Mouse (Mus musculus): ENCODE data around the gene Riox2. TPM values are rescaled to one million over a fixed set of nuclear protein-coding genes. Genes with fewer than 3 reads are reported as not detected.

The Riox2 gene
- total RNA-seq, 2 experiments from 2014 or later, result 42.7 to 73.2 TPM

- no peak for ATAC-seq (replicated peaks; ENCODE audit: low FRiP score, low TSS enrichment, poor library complexity, severe bottlenecking)
Measured at GRCm38 (mm10) chr16:59515169-59515568, 43.6 kb downstream of the Riox2 start.

GRCm38 (mm10) chr16:59516965-59517364 is 45.4 kb downstream of the Riox2 start:
- ATAC-seq (replicated peaks; ENCODE audit: low FRiP score, low TSS enrichment, poor library complexity, severe bottlenecking), result no peak

- peak; percentile 59 for ATAC-seq (replicated peaks; ENCODE audit: low FRiP score, low TSS enrichment, poor library complexity, severe bottlenecking)
Measured at GRCm38 (mm10) chr16:59517447-59518219, 46.1 kb downstream of the Riox2 start.

GRCm38 (mm10) chr16:59521752-59522423 is 50.3 kb downstream of the Riox2 start:
- ATAC-seq (replicated peaks; ENCODE audit: low FRiP score, low TSS enrichment, poor library complexity, severe bottlenecking), result no peak

GRCm38 (mm10) chr16:59526939-59527338 is 55.4 kb downstream of the Riox2 start:
- ATAC-seq (replicated peaks; ENCODE audit: low FRiP score, low TSS enrichment, poor library complexity, severe bottlenecking), result no peak

GRCm38 (mm10) chr16:59529570-59529969 is 58.0 kb downstream of the Riox2 start:
- no peak for ATAC-seq (replicated peaks; ENCODE audit: low FRiP score, low TSS enrichment, poor library complexity, severe bottlenecking)

GRCm38 (mm10) chr16:59531243-59531642 is 59.7 kb downstream of the Riox2 start:
- no peak for ATAC-seq (replicated peaks; ENCODE audit: low FRiP score, low TSS enrichment, poor library complexity, severe bottlenecking)

GRCm38 (mm10) chr16:59532561-59532960 is 61.0 kb downstream of the Riox2 start:
- ATAC-seq (replicated peaks; ENCODE audit: low FRiP score, low TSS enrichment, poor library complexity, severe bottlenecking), result peak; percentile 63

- ATAC-seq (replicated peaks; ENCODE audit: low FRiP score, low TSS enrichment, poor library complexity, severe bottlenecking), result no peak
Measured at GRCm38 (mm10) chr16:59534349-59534748, 62.8 kb downstream of the Riox2 start.

- ATAC-seq (replicated peaks; ENCODE audit: low FRiP score, low TSS enrichment, poor library complexity, severe bottlenecking), result no peak
Measured at GRCm38 (mm10) chr16:59535673-59536072, 64.1 kb downstream of the Riox2 start.

- ATAC-seq (replicated peaks; ENCODE audit: low FRiP score, low TSS enrichment, poor library complexity, severe bottlenecking), result no peak
Measured at GRCm38 (mm10) chr16:59540944-59541343, 69.4 kb downstream of the Riox2 start.

- ATAC-seq (replicated peaks; ENCODE audit: low FRiP score, low TSS enrichment, poor library complexity, severe bottlenecking), result no peak
Measured at GRCm38 (mm10) chr16:59541382-59541781, 69.8 kb downstream of the Riox2 start.

Other genes starting within 250 kb of the Riox2 start
- not detected in 2 replicates for gene Olfr201, start 199.1 kb upstream of the Riox2 start, total RNA-seq (2014; fragmentation: Nextera tagmentation)
- gene Olfr201, start 199.1 kb upstream of the Riox2 start, total RNA-seq (2017), result not detected in 2 replicates
- gene Olfr202, start 185.0 kb upstream of the Riox2 start, total RNA-seq (2014; fragmentation: Nextera tagmentation), result not detected in 2 replicates
- gene Olfr202, start 185.0 kb upstream of the Riox2 start, total RNA-seq (2017), result not detected in 2 replicates
- gene Olfr203, start 172.9 kb upstream of the Riox2 start, total RNA-seq (2014; fragmentation: Nextera tagmentation), result not detected in 2 replicates
- not detected in 2 replicates for gene Olfr203, start 172.9 kb upstream of the Riox2 start, total RNA-seq (2017)
- gene Olfr204, start 153.5 kb upstream of the Riox2 start, total RNA-seq (2014; fragmentation: Nextera tagmentation), result not detected in 2 replicates
- not detected in 2 replicates for gene Olfr204, start 153.5 kb upstream of the Riox2 start, total RNA-seq (2017)
- not detected in 2 replicates for gene Olfr205, start 140.6 kb upstream of the Riox2 start, total RNA-seq (2014; fragmentation: Nextera tagmentation)
- gene Olfr205, start 140.6 kb upstream of the Riox2 start, total RNA-seq (2017), result not detected in 2 replicates
- not detected in 2 replicates for gene Olfr206, start 122.5 kb upstream of the Riox2 start, total RNA-seq (2014; fragmentation: Nextera tagmentation)
- not detected in 2 replicates for gene Olfr206, start 122.5 kb upstream of the Riox2 start, total RNA-seq (2017)
- gene Olfr209, start 107.8 kb upstream of the Riox2 start, total RNA-seq (2014; fragmentation: Nextera tagmentation), result not detected in 2 replicates
- not detected in 2 replicates for gene Olfr209, start 107.8 kb upstream of the Riox2 start, total RNA-seq (2017)
- gene Gabrr3, start 64.4 kb upstream of the Riox2 start, total RNA-seq (2014; fragmentation: Nextera tagmentation), result not detected in 2 replicates
- gene Gabrr3, start 64.4 kb upstream of the Riox2 start, total RNA-seq (2017), result not detected in 2 replicates
- 1.1 TPM in 1 of 2 replicates, not detected in the other for gene Crybg3, start 129.2 kb downstream of the Riox2 start, total RNA-seq (2014; fragmentation: Nextera tagmentation)
- gene Crybg3, start 129.2 kb downstream of the Riox2 start, total RNA-seq (2017), result 1.2 and 3.9 TPM in 2 replicates
- gene Arl6, start 167.6 kb downstream of the Riox2 start, total RNA-seq (2014; fragmentation: Nextera tagmentation), result 2.9 and 4.4 TPM in 2 replicates
- gene Arl6, start 167.6 kb downstream of the Riox2 start, total RNA-seq (2017), result 9.3 and 13.8 TPM in 2 replicates